Mouse (Mus musculus) MEL (cell line): ENCODE data around the gene Shisa9. TPM values are rescaled to one million over a fixed set of nuclear protein-coding genes. Genes with fewer than 3 reads are reported as not detected.

ENCODE experiments used
- DNase-seq: peaks from one replicate; pipeline ENCODE4 v3.0.0; 2011; ENCODE audit warnings: low read depth, low spot score
- H3K27ac ChIP-seq: 2 replicates; pipeline ENCODE4 v1.5.1; 2012; ENCODE audit warnings: low read depth, mild to moderate bottlenecking, control low read depth, low read length, moderate library complexity; ENCODE audit not compliant: control insufficient read depth
- H3K27me3 ChIP-seq, 2 experiments: fragments of 150-350 bp in 1 of 2; sonication (generic) in 1 of 2; 2 replicates each; pipeline ENCODE4 v1.6.1; 2012; ENCODE audit warnings: low read length in 2 of 2, mild to moderate bottlenecking in 2 of 2, improper control_type of control experiment in 1 of 2, moderate library complexity in 1 of 2; ENCODE audit not compliant: insufficient read depth in 2 of 2, control insufficient read depth in 1 of 2
- H3K36me3 ChIP-seq, 2 experiments: 2 replicates each; pipeline ENCODE4 v1.6.1; 2012 to 2014; ENCODE audit warnings: low read length in 2 of 2, improper control_type of control experiment in 1 of 2, inconsistent platforms in 1 of 2, mild to moderate bottlenecking in 1 of 2; ENCODE audit not compliant: insufficient read depth in 2 of 2, control insufficient read depth in 1 of 2
- H3K4me1 ChIP-seq, 2 experiments: fragments of 150-350 bp in 1 of 2; sonication (generic) in 1 of 2; 2 replicates each; pipeline ENCODE4 v1.6.1; 2012; ENCODE audit warnings: low read length in 2 of 2, improper control_type of control experiment in 1 of 2, mild to moderate bottlenecking in 1 of 2; ENCODE audit not compliant: insufficient read depth in 2 of 2, control insufficient read depth in 1 of 2
- H3K4me3 ChIP-seq, 2 experiments: fragments of 150-350 bp in 1 of 2; sonication (generic) in 1 of 2; 2 replicates each; pipeline ENCODE4 v1.5.1; 2012; ENCODE audit warnings: low read depth in 2 of 2, low read length in 2 of 2, mild to moderate bottlenecking in 2 of 2, moderate library complexity in 2 of 2, control low read depth in 1 of 2, improper control_type of control experiment in 1 of 2; ENCODE audit not compliant: control insufficient read depth in 1 of 2, insufficient read depth in 1 of 2
- H3K79me2 ChIP-seq: 2 replicates; pipeline ENCODE4 v1.6.1; 2012; ENCODE audit warnings: mild to moderate bottlenecking, low read length, moderate library complexity; ENCODE audit not compliant: control insufficient read depth, poor library complexity, insufficient read depth
- H3K9ac ChIP-seq: 2 replicates; pipeline ENCODE4 v1.6.1; 2012; ENCODE audit warnings: low read depth, mild to moderate bottlenecking, control low read depth, low read length, moderate library complexity; ENCODE audit not compliant: control insufficient read depth, poor library complexity, severe bottlenecking
- H3K9me3 ChIP-seq: fragments of 150-350 bp; sonication (generic); replicated peaks from 2 replicates; pipeline ENCODE4 v1.6.1; 2012; ENCODE audit warnings: mild to moderate bottlenecking, low read length, improper control_type of control experiment, moderate library complexity; ENCODE audit not compliant: insufficient read depth
- CHD1 ChIP-seq: IDR thresholded peaks from 2 replicates; pipeline ENCODE4 v1.6.1; 2012; ENCODE audit warnings: low read depth, mild to moderate bottlenecking, inconsistent platforms, low read length, improper control_type of control experiment
- CTCF ChIP-seq, 3 experiments: IDR thresholded peaks in 2 of 3; conservative IDR thresholded peaks in 1 of 3; 2 replicates each; pipeline ENCODE4 v1.5.1; 2011 to 2012; ENCODE audit warnings: low read length in 3 of 3, low read depth in 2 of 3, mild to moderate bottlenecking in 2 of 3, improper control_type of control experiment in 1 of 3, inconsistent platforms in 1 of 3, mixed read lengths in 1 of 3, moderate library complexity in 1 of 3; ENCODE audit not compliant: control insufficient read depth in 1 of 3, insufficient read depth in 1 of 3, poor library complexity in 1 of 3, severe bottlenecking in 1 of 3
- EP300 ChIP-seq, 2 experiments: IDR thresholded peaks; 2 replicates each; pipeline ENCODE4 v1.6.1; 2011; ENCODE audit warnings: improper control_type of control experiment in 2 of 2, low read length in 2 of 2, low read depth in 1 of 2, mild to moderate bottlenecking in 1 of 2
- GATA1 ChIP-seq: IDR thresholded peaks from 2 replicates; pipeline ENCODE4 v1.6.1; 2011; ENCODE audit warnings: low read depth, low read length, improper control_type of control experiment
- MAX ChIP-seq: IDR thresholded peaks from 2 replicates; pipeline ENCODE4 v1.6.1; 2011; ENCODE audit warnings: low read length, improper control_type of control experiment
- MEF2A ChIP-seq: IDR thresholded peaks from 2 replicates; pipeline ENCODE4 v1.6.1; 2014; ENCODE audit warnings: low read depth, mild to moderate bottlenecking, inconsistent platforms, low read length, improper control_type of control experiment; ENCODE audit not compliant: poor library complexity, insufficient replicate concordance, severe bottlenecking; ENCODE audit errors: extremely low read depth
- MYB ChIP-seq: IDR thresholded peaks from 2 replicates; pipeline ENCODE4 v1.6.1; 2011; ENCODE audit warnings: mild to moderate bottlenecking, low read depth, low read length, improper control_type of control experiment
- POLR2A ChIP-seq, 2 experiments: IDR thresholded peaks; 2 replicates each; pipeline ENCODE4 v1.6.1; 2011 to 2012; ENCODE audit warnings: low read length in 2 of 2, mild to moderate bottlenecking in 2 of 2, control low read depth in 1 of 2, improper control_type of control experiment in 1 of 2, low read depth in 1 of 2, moderate library complexity in 1 of 2; ENCODE audit not compliant: control insufficient read depth in 1 of 2, insufficient read depth in 1 of 2, poor library complexity in 1 of 2
- POLR2AphosphoS2 ChIP-seq: IDR thresholded peaks from 2 replicates; pipeline ENCODE4 v1.6.1; 2011; ENCODE audit warnings: low read length, improper control_type of control experiment
- POLR2AphosphoS5 ChIP-seq: IDR thresholded peaks from 2 replicates; pipeline ENCODE4 v1.6.1; 2012; ENCODE audit warnings: low read depth, borderline replicate concordance, mild to moderate bottlenecking, inconsistent platforms, low read length, moderate library complexity, mixed read lengths
- RCOR1 ChIP-seq: IDR thresholded peaks from 2 replicates; pipeline ENCODE4 v1.6.1; 2012; ENCODE audit warnings: low read depth, mild to moderate bottlenecking, inconsistent platforms, low read length, improper control_type of control experiment
- SMC3 ChIP-seq: IDR thresholded peaks from 2 replicates; pipeline ENCODE4 v1.6.1; 2011; ENCODE audit warnings: low read depth, low read length, improper control_type of control experiment
- TBP ChIP-seq: IDR thresholded peaks from 2 replicates; pipeline ENCODE4 v1.8.0; 2011; ENCODE audit warnings: low read depth, low read length, improper control_type of control experiment
- TCF12 ChIP-seq: IDR thresholded peaks from 2 replicates; pipeline ENCODE4 v1.6.1; 2014; ENCODE audit warnings: low read depth, mild to moderate bottlenecking, inconsistent platforms, low read length, improper control_type of control experiment, moderate library complexity
- UBTF ChIP-seq: IDR thresholded peaks from 2 replicates; pipeline ENCODE4 v1.6.1; 2012; ENCODE audit warnings: low read depth, mild to moderate bottlenecking, inconsistent platforms, low read length, improper control_type of control experiment, moderate library complexity, borderline replicate concordance; ENCODE audit not compliant: insufficient read depth
- USF1 ChIP-seq: IDR thresholded peaks from 2 replicates; pipeline ENCODE4 v1.6.1; 2014; ENCODE audit warnings: low read depth, mild to moderate bottlenecking, inconsistent platforms, low read length, improper control_type of control experiment, moderate library complexity
- ZMIZ1 ChIP-seq: IDR thresholded peaks from 2 replicates; pipeline ENCODE4 v1.6.1; 2012; ENCODE audit warnings: low read depth, mild to moderate bottlenecking, inconsistent platforms, low read length, improper control_type of control experiment, moderate library complexity
- ZNF384 ChIP-seq: IDR thresholded peaks from 2 replicates; pipeline ENCODE4 v1.6.1; 2012; ENCODE audit warnings: low read depth, mild to moderate bottlenecking, inconsistent platforms, low read length, improper control_type of control experiment
- polyA plus RNA-seq, 2 experiments: library from polyadenylated mRNA; stranded (reverse) in 1 of 2; unstranded in 1 of 2; fragments of >175 nt in 1 of 2; fragments of >200 nt in 1 of 2; gene quantifications; 2 replicates each; pipeline versions ENCODE4 v1.2.1 to v1.2.4; 2012; ENCODE audit warnings: low replicate concordance in 2 of 2, low read depth in 1 of 2; ENCODE audit not compliant: insufficient read length in 2 of 2, insufficient read depth in 1 of 2, missing spikeins in 1 of 2
- total RNA-seq: library from RNA; depleted of rRNA; stranded (reverse); fragments of 300-350 nt; gene quantifications from 2 replicates; pipeline ENCODE4 v1.2.3, GENCODE M21; 2012

The Shisa9 gene
- total and polyA plus RNA-seq, 3 experiments, result not detected

- H3K79me2 ChIP-seq, result no peaks in the 10 kb centered on the region
- no peak overlapping the region for H3K9ac ChIP-seq
- no peak overlapping the region for H3K27ac ChIP-seq
- H3K4me3 ChIP-seq, result no peak overlapping the region
- H3K36me3 ChIP-seq, result no peaks in the 10 kb centered on the region
- H3K4me1 ChIP-seq, result no peaks in the 10 kb centered on the region
- DNase-seq, result no peak
- TF ChIP-seq ZNF384, result no peak
- no peak for TF ChIP-seq USF1
- H3K27me3 ChIP-seq, result no peaks in the 10 kb centered on the region
- no peaks in the 10 kb centered on the region for H3K9me3 ChIP-seq
Measured at GRCm38 (mm10) chr16:12040935-12041334, 57.0 kb downstream of the Shisa9 start.

GRCm38 (mm10) chr16:12052051-12052450 is 68.1 kb downstream of the Shisa9 start:
- no peak overlapping the region for H3K9ac ChIP-seq
- no peak for TF ChIP-seq TBP
- no peak for TF ChIP-seq MYB
- TF ChIP-seq SMC3, result no peak
- TF ChIP-seq POLR2AphosphoS2, result no peak
- no peak for TF ChIP-seq TCF12
- H3K27ac ChIP-seq, result no peak overlapping the region
- H3K9me3 ChIP-seq, result no peaks in the 10 kb centered on the region
- no peaks in the 10 kb centered on the region for H3K27me3 ChIP-seq
- no peak for DNase-seq
- no peak overlapping the region for H3K4me3 ChIP-seq
- H3K79me2 ChIP-seq, result no peaks in the 10 kb centered on the region
- H3K4me1 ChIP-seq, result no peaks in the 10 kb centered on the region
- no peaks in the 10 kb centered on the region for H3K36me3 ChIP-seq

GRCm38 (mm10) chr16:12072573-12072972 is 88.7 kb downstream of the Shisa9 start:
- H3K27ac ChIP-seq, result no peak overlapping the region

GRCm38 (mm10) chr16:12076270-12076669 is 92.4 kb downstream of the Shisa9 start:
- H3K9me3 ChIP-seq, result no peaks in the 10 kb centered on the region
- no peaks in the 10 kb centered on the region for H3K79me2 ChIP-seq
- no peak overlapping the region for H3K4me3 ChIP-seq
- no peak for DNase-seq
- H3K36me3 ChIP-seq, result no peaks in the 10 kb centered on the region
- no peak for TF ChIP-seq POLR2A (IDR thresholded peaks at IDR 0.05; ENCODE audit: control insufficient read depth in 1 of 2, insufficient read depth in 1 of 2, low read depth in 1 of 2, low read length in 2 of 2, poor library complexity in 1 of 2)
- no peak for TF ChIP-seq RCOR1
- TF ChIP-seq CTCF (IDR thresholded peaks at IDR 0.05 in 2 of 3, conservative IDR thresholded peaks at IDR 0.05 in 1 of 3; ENCODE audit: control insufficient read depth in 1 of 3, insufficient read depth in 1 of 3, low read depth in 2 of 3, low read length in 3 of 3, poor library complexity in 1 of 3, severe bottlenecking in 1 of 3), result no peak
- no peak for TF ChIP-seq MAX
- TF ChIP-seq EP300 (IDR thresholded peaks at IDR 0.05; ENCODE audit: low read depth in 1 of 2, low read length in 2 of 2), result no peak
- TF ChIP-seq UBTF, result no peak
- H3K9ac ChIP-seq, result no peak overlapping the region
- no peak overlapping the region for H3K27ac ChIP-seq
- no peaks in the 10 kb centered on the region for H3K27me3 ChIP-seq
- H3K4me1 ChIP-seq, result no peaks in the 10 kb centered on the region

More at GRCm38 (mm10) chr16:12072573-12072972, 88.7 kb downstream of the Shisa9 start:
- Histone ChIP-seq H3K79me2 (no peaks in the 10 kb centered on the region), H3K9ac (no peak overlapping the region), H3K9me3 (no peaks in the 10 kb centered on the region), H3K27me3 (no peaks in the 10 kb centered on the region), H3K4me3 (no peak overlapping the region), H3K36me3 (no peaks in the 10 kb centered on the region), H3K4me1 (no peaks in the 10 kb centered on the region)
- no peak for DNase-seq
- TF ChIP-seq GATA1, result no peak
- no peak for TF ChIP-seq ZMIZ1
- no peak for TF ChIP-seq RCOR1
- no peak for TF ChIP-seq CHD1
- TF ChIP-seq POLR2AphosphoS5, result no peak
- TF ChIP-seq TBP, result no peak
- no peak for TF ChIP-seq SMC3
- no peak for TF ChIP-seq MAX
- TF ChIP-seq MEF2A, result no peak
